Mouse (Mus musculus): ENCODE measurements around the gene Ptov1.

DNA sequence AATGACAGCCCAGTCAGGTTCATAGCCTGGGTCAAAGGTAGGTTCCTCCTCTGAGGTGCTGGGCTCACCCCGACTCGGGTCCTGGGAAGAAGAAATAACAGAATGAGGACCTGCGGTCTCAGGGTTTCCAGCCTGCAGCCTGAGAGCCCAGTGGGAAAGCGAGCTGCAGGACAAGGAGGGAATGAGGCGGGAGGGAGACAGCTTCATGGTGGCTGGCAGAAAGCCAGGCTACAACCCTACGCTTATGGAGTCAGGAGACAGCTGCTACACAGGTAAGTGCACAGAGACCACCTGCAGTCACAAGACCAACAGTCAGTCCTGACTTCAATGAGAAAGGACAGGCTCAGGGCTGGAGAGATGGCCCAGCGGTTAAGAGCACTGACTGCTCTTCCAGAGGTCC is 22.8 kb downstream of the Ptov1 start:
- TF ChIP-seq CTCF (IDR thresholded peaks at IDR 0.05; ENCODE audit: low read depth, low read length) (no peak), POLR2A (IDR thresholded peaks at IDR 0.05; ENCODE audit: borderline replicate concordance, low read depth, low read length) (no peak)

Data from bone marrow macrophage, adult 2 months (primary cell).